Mouse (Mus musculus) heart, postnatal 14 days (tissue): Measurements from ENCODE around the gene Fam114a2. TPM values are rescaled to one million over a fixed set of nuclear protein-coding genes. Genes with fewer than 3 reads are reported as not detected.

Source experiments
- DNase-seq, 2 experiments: peaks; one replicate each; pipeline ENCODE4 v3.0.0; 2021 to 2022
- intact Hi-C: fragments of 180-260 bp; cut with DNase I; formaldehyde crosslinking; loops from one replicate; pipeline ENCODE4 v1.15.1; 2025
- total RNA-seq, 2 experiments: library from RNA; stranded (reverse); gene quantifications; 2 replicates each; pipeline ENCODE4 v1.2.3; 2021

Fam114a2 gene
- total RNA-seq, 2 experiments from 2014 or later, result 41.5 to 42.8 TPM

- DNase-seq, result peak in 1 of 2 experiments; percentile 6
- intact Hi-C loops, result no loop called here
Observed at GRCm38 (mm10) chr11:57522046-57522445, 3.6 kb upstream of the Fam114a2 start.

- intact Hi-C loops, result no loop called here
- DNase-seq, result no peak
Observed at GRCm38 (mm10) chr11:57521206-57521605, 2.8 kb upstream of the Fam114a2 start.

- intact Hi-C loops, result no loop called here
Observed at GRCm38 (mm10) chr11:57519304-57519703, 887 bp upstream of the Fam114a2 start.

GRCm38 (mm10) chr11:57518751-57519148 lies 333 bp upstream of the Fam114a2 start:
- intact Hi-C loops, result no loop called here
- no peak for DNase-seq

More at GRCm38 (mm10) chr11:57519304-57519703, 887 bp upstream of the Fam114a2 start:
- no peak for DNase-seq

- intact Hi-C loops, result no loop called here
Observed at GRCm38 (mm10) chr11:57516946-57517441, 1.4 kb downstream of the Fam114a2 start.

GRCm38 (mm10) chr11:57515218-57515617 lies 3.2 kb downstream of the Fam114a2 start:
- DNase-seq, result no peak
- intact Hi-C loops, result no loop called here

More at GRCm38 (mm10) chr11:57516946-57517441, 1.4 kb downstream of the Fam114a2 start:
- DNase-seq, result no peak

GRCm38 (mm10) chr11:57506899-57507298 lies 11.5 kb downstream of the Fam114a2 start:
- DNase-seq, result no peak
- intact Hi-C loops, result no loop called here

- DNase-seq, result no peak
- intact Hi-C loops, result no loop called here
Observed at GRCm38 (mm10) chr11:57503155-57503554, 15.3 kb downstream of the Fam114a2 start.

- no peak for DNase-seq
- intact Hi-C loops, result no loop called here
Observed at GRCm38 (mm10) chr11:57498215-57498614, 20.2 kb downstream of the Fam114a2 start.

GRCm38 (mm10) chr11:57497701-57498100 lies 20.7 kb downstream of the Fam114a2 start:
- intact Hi-C loops, result no loop called here
- no peak for DNase-seq

- intact Hi-C loops, result no loop called here
- no peak for DNase-seq
Observed at GRCm38 (mm10) chr11:57496462-57497039, 21.9 kb downstream of the Fam114a2 start.

- intact Hi-C loops, result no loop called here
Observed at GRCm38 (mm10) chr11:57488436-57488835, 30.0 kb downstream of the Fam114a2 start.

GRCm38 (mm10) chr11:57478077-57478476 lies 40.3 kb downstream of the Fam114a2 start:
- DNase-seq, result no peak

More at GRCm38 (mm10) chr11:57488436-57488835, 30.0 kb downstream of the Fam114a2 start:
- no peak for DNase-seq

GRCm38 (mm10) chr11:57475119-57475518 lies 43.3 kb downstream of the Fam114a2 start:
- intact Hi-C loops, result loop anchor here (1.0 to 5.0 kb wide), 2 partner anchors 303 to 457 kb away; no protein-coding TSS in a partner anchor

More at GRCm38 (mm10) chr11:57478077-57478476, 40.3 kb downstream of the Fam114a2 start:
- intact Hi-C loops, result loop anchor here (5.0 kb wide), 1 partner anchor 454 kb away; no protein-coding TSS in a partner anchor

GRCm38 (mm10) chr11:57474296-57474941 lies 44.0 kb downstream of the Fam114a2 start:
- no peak for DNase-seq
- intact Hi-C loops, result no loop called here

More at GRCm38 (mm10) chr11:57475119-57475518, 43.3 kb downstream of the Fam114a2 start:
- DNase-seq, result peak; percentile 29 to 47

GRCm38 (mm10) chr11:57470979-57471378 lies 47.4 kb downstream of the Fam114a2 start:
- no peak for DNase-seq
- intact Hi-C loops, result no loop called here

GRCm38 (mm10) chr11:57470056-57470455 lies 48.4 kb downstream of the Fam114a2 start:
- DNase-seq, result no peak
- intact Hi-C loops, result no loop called here

GRCm38 (mm10) chr11:57468706-57469105 lies 49.7 kb downstream of the Fam114a2 start:
- intact Hi-C loops, result loop anchor here (2.0 to 5.0 kb wide), 3 partner anchors 156 to 1308 kb away; no protein-coding TSS in a partner anchor
- DNase-seq, result no peak

GRCm38 (mm10) chr11:57467159-57468110 lies 51.0 kb downstream of the Fam114a2 start:
- DNase-seq, result peak; percentile 66 to 80
- intact Hi-C loops, result loop anchor here (1.0 to 5.0 kb wide), 5 partner anchors 41 to 1336 kb away; no protein-coding TSS in a partner anchor

- intact Hi-C loops, result loop anchor here (2.0 to 5.0 kb wide), 3 partner anchors 39 to 449 kb away; no protein-coding TSS in a partner anchor
- DNase-seq, result no peak
Observed at GRCm38 (mm10) chr11:57465844-57466243, 52.6 kb downstream of the Fam114a2 start.
